Mouse (Mus musculus) lung, embryonic 16.5 days (tissue): ENCODE results near the gene Rtn1. TPM values are rescaled to one million over a fixed set of nuclear protein-coding genes. Genes with fewer than 3 reads are reported as not detected.

Experiments used
- ATAC-seq: fragments of 200-750 bp; cut with Nextera tagmentation; 2 replicates; pipeline ENCODE4 v1.8.0; 2017; ENCODE audit warnings: low read depth, mild to moderate bottlenecking, moderate library complexity
- H3K27ac ChIP-seq: fragments of 300-500 bp; sonication (generic); 2 replicates; pipeline ENCODE4 v1.5.1; 2014; ENCODE audit warnings: mild to moderate bottlenecking, control low read depth, low read length
- H3K27me3 ChIP-seq: fragments of 300-500 bp; sonication (generic); 2 replicates; pipeline ENCODE4 v1.6.1; 2014; ENCODE audit warnings: low read depth, low read length, mixed read lengths; ENCODE audit not compliant: control insufficient read depth, insufficient read depth
- H3K36me3 ChIP-seq: fragments of 300-500 bp; sonication (generic); 2 replicates; pipeline ENCODE4 v1.6.1; 2014; ENCODE audit warnings: low read length; ENCODE audit not compliant: control insufficient read depth, insufficient read depth
- H3K4me1 ChIP-seq: fragments of 300-500 bp; sonication (generic); replicated peaks from 2 replicates; pipeline ENCODE4 v1.6.1; 2014; ENCODE audit warnings: low read length, mixed read lengths; ENCODE audit not compliant: control insufficient read depth, insufficient read depth
- H3K4me2 ChIP-seq: fragments of 300-500 bp; sonication (generic); 2 replicates; pipeline ENCODE4 v1.6.1; 2014; ENCODE audit warnings: low read depth, low read length, control low read depth
- H3K4me3 ChIP-seq: fragments of 300-500 bp; sonication (generic); 2 replicates; pipeline ENCODE4 v1.5.1; 2014; ENCODE audit warnings: mild to moderate bottlenecking, low read length, control low read depth
- H3K9ac ChIP-seq: fragments of 300-500 bp; sonication (generic); 2 replicates; pipeline ENCODE4 v1.6.1; 2014; ENCODE audit warnings: low read length, control low read depth
- H3K9me3 ChIP-seq: fragments of 300-500 bp; sonication (generic); 2 replicates; pipeline ENCODE4 v1.6.1; 2016; ENCODE audit warnings: low read length; ENCODE audit not compliant: control insufficient read depth
- WGBS: fragments of 180-500 bp; shearing (Covaris S2); extraction: QIAGEN DNeasy Blood & Tissue Kit; methylation state at CpG from one replicate; pipeline ENCODE4 v1.1.7; 2014; 5-methylcytosine and 5-hydroxymethylcytosine counted together
- polyA plus RNA-seq: library from polyadenylated mRNA; unstranded; fragments of >200 nt; fragmentation: Nextera tagmentation; extraction: Ambion mirVana; gene quantifications from 2 replicates; pipeline ENCODE4 v1.2.1, GENCODE M21; 2015

Gene Rtn1
- 14.6 and 18.2 TPM in 2 replicates for polyA plus RNA-seq

DNA sequence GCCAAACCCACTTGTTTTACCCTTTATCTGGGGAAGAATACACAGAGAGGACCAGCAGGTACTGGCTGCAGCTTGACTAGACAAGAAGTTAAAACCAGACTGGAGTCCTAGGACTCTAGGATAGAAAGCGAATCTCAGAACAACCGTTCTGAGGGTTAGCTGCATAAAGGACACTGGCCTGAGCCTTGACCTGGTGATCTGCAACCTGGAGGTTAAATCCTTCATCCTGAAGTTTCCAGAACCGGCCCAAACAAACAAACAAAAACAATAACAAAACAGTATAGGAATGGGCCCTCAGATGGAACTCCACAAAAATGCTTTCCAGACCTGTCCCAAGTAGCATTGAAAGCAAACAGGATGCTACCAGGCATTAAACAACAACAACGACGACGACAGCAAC, at the start of gene Rtn1:
TSS of gene Rtn1 (minus strand) at position 101 of the 400 bp plus-strand sequence.
- no peaks in the 10 kb centered on the region for H3K9me3 ChIP-seq
- peak within 1 kb of the TSS; percentile 98 for H3K4me2 ChIP-seq
- H3K27me3 ChIP-seq: peaks cover 23% of the 10 kb centered on the region
- H3K4me3 ChIP-seq: peak within 1 kb of the TSS; percentile 63
- 35% methylated on average over 6 of the region's 6 CpGs for WGBS
- peak within 1 kb of the TSS; percentile 67 for H3K9ac ChIP-seq
- ATAC-seq: no peak
- no peaks in the 10 kb centered on the region for H3K36me3 ChIP-seq
- no peak within 1 kb of the TSS for H3K27ac ChIP-seq
- peaks cover 11% of the 10 kb centered on the region for H3K4me1 ChIP-seq

DNA sequence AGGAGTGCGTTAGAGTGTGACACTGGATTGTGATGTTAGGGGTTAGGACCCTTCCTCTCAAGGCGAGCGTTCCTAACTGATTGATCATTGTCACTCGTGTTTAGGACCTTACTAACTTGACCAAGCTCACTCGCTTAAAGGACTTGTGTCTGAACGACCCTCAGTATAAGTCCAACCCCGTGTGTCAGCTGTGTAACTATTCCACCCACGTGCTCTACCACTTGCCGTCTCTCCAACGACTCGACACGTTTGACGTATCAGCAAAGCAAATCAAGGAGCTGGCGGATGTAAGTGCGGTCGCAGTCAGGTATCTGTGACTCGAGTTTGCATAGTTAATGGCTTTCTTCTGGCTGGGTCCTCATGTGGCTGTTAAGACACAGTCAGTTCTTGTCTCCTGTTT, 45.1 kb upstream of the Rtn1 start:
- no peaks in the 10 kb centered on the region for H3K4me1 ChIP-seq
- no peak overlapping the region for H3K4me2 ChIP-seq
- H3K4me3 ChIP-seq: no peak overlapping the region
- no peak overlapping the region for H3K27ac ChIP-seq
- H3K9ac ChIP-seq: no peak overlapping the region
- H3K27me3 ChIP-seq: no peaks in the 10 kb centered on the region
- H3K9me3 ChIP-seq: no peaks in the 10 kb centered on the region
- ATAC-seq: no peak
- WGBS: 49% methylated on average over 17 of the region's 17 CpGs
- H3K36me3 ChIP-seq: no peaks in the 10 kb centered on the region

DNA sequence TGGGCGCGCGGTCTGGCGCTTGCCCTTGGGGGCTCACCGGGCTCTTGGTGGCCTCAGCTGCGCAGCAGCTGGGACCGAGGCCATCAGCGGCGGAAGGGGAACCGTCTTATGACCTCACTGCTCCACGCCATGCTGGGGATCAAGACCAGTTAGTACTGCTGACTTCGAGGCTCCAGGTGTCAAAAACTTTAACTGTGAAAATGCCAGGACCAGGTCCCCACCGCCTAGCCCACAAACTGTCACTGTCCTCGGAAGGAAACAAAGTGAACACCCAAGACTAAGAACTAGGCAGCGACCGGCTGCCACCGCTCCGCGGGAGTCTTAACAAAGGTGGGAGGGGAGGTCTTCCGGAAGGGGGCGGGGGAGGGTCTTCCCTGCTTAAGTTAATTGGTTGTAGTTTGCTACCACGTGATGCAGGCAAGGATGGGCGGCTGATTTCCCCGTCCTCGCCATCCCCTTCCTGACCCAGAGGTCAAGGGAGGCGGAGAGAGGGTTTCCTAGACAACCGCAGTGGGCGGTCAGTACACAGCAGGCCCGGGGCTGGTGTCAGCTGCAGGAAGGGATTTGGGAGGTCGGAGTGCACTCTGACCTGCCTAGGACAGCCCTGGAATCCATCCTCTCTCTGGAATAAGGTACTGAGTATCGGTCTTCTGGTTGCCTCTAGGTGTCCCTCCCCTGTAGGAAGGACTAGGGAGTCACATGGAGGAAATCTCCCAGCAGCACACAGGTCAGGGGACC, 33.2 kb upstream of the Rtn1 start, which contains the start of gene Lrrc9:
TSS of gene Lrrc9 (plus strand) at position 28 of the 738 bp plus-strand sequence.
- Histone ChIP-seq H3K9me3 (no peaks in the 10 kb centered on the region), H3K36me3 (no peaks in the 10 kb centered on the region), H3K4me2 (peak within 1 kb of the TSS; percentile 85), H3K9ac (peak within 1 kb of the TSS; percentile 67), H3K4me3 (peak within 1 kb of the TSS; percentile 51), H3K4me1 (peaks cover 7% of the 10 kb centered on the region), H3K27me3 (no peaks in the 10 kb centered on the region), H3K27ac (no peak within 1 kb of the TSS)
- WGBS: under 1% methylated on average over 31 of the region's 31 CpGs
- peak; percentile 93 for ATAC-seq

DNA sequence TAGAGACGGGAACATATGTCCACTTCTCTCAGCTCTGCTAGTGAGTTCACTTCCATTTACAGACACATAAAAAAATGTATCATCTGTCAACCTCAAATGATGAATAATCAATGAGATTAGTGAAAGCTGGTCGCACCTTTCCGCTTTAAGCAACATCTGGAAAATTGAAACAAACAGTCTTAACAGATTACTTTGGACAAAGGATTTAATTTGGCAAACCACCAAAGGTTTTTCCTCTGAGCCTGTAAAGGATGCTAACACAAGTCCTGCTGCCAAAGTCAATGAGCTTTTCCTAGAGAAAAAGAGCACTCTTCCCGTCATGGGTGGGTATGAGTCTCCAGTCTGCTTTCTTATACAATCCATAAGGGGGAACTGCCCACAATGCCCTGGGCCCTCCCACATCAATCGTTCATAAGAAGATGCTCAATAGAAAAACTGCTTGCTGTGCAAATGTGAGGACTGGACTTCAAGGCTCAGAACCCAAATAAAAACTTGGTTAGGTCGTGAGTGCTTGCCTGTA, 30.2 kb upstream of the Rtn1 start:
- 55% methylated on average over 6 of the region's 6 CpGs for WGBS
- Histone ChIP-seq H3K9me3 (no peaks in the 10 kb centered on the region), H3K4me1 (peaks cover 7% of the 10 kb centered on the region), H3K4me2 (no peak overlapping the region), H3K27ac (no peak overlapping the region), H3K4me3 (no peak overlapping the region), H3K36me3 (no peaks in the 10 kb centered on the region), H3K27me3 (no peaks in the 10 kb centered on the region), H3K9ac (no peak overlapping the region)
- no peak for ATAC-seq

DNA sequence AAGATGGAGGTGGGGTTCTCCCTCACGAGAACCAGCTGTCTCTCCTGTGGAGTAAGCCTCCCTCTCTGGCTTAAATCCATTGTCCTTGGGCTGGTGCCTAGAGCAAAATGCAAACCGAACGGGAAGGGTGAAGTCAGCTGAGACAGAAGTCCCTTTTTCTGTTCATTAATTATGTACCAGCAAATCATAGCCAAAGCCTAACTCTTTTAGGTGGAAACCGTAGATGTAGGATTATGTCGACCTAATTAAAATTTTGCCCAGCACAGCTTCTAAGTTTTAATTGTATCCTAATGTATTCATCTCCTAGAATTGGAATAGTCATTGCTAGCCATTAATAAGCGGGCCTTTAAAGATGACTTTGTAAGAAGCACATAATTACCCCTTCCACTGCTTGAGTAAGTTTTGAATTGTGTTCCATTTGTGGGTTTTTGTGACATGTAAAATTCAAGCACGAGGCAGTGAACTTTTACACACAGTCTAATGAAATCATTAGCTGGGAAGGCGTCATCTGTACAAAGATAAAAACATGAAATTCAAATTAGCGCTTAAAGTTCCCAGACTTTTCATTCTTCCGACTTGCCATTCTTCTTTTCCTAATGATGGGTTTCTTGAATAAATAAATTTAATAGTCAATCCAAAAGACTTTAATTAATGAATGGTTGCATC, 29.0 kb upstream of the Rtn1 start:
- Histone ChIP-seq H3K36me3 (no peaks in the 10 kb centered on the region), H3K4me2 (no peak overlapping the region), H3K4me1 (peaks cover 12% of the 10 kb centered on the region), H3K27me3 (no peaks in the 10 kb centered on the region), H3K9me3 (no peaks in the 10 kb centered on the region), H3K27ac (no peak overlapping the region), H3K9ac (no peak overlapping the region), H3K4me3 (no peak overlapping the region)
- no peak for ATAC-seq
- WGBS: 69% methylated on average over 10 of the region's 10 CpGs

DNA sequence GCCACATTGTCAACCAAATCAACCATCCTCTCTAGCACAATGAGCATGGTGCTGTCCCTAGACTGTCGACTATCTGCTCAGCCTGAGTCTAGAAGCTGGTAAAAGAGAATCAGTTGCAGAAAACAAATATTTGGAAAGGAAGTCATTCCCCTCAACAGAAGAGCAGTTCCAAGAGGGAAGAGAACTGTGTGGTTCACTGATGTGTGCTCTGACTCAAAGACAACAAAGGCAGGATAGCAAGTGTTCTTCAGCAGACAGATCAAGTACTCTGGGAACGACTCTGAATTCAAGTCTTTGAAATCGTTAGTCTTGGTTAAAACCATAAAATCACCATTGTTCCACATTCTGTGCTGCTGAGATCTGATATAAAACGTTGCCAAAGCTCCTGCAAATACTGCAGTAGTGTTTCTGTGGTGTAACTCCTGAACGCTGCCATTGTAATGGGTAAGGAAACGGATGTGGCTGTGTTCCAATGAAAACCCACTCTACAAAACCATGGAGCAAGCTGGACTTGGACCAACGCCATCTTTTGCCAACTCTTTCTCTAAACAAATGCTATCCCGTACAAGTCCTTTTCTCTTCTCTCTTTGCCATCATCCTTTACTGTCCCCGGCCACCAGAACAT, 24.5 kb upstream of the Rtn1 start:
- no peaks in the 10 kb centered on the region for H3K9me3 ChIP-seq
- no peak overlapping the region for H3K9ac ChIP-seq
- ATAC-seq: peak; percentile 52; the same call in 1 of the 2 replicates
- peak overlapping the region; percentile 65 for H3K27ac ChIP-seq
- H3K4me2 ChIP-seq: no peak overlapping the region
- H3K27me3 ChIP-seq: no peaks in the 10 kb centered on the region
- 35% methylated on average over 9 of the region's 9 CpGs for WGBS
- peaks cover 4% of the 10 kb centered on the region; the same call in 1 of the 2 replicates for H3K4me1 ChIP-seq
- H3K4me3 ChIP-seq: no peak overlapping the region
- no peaks in the 10 kb centered on the region for H3K36me3 ChIP-seq

DNA sequence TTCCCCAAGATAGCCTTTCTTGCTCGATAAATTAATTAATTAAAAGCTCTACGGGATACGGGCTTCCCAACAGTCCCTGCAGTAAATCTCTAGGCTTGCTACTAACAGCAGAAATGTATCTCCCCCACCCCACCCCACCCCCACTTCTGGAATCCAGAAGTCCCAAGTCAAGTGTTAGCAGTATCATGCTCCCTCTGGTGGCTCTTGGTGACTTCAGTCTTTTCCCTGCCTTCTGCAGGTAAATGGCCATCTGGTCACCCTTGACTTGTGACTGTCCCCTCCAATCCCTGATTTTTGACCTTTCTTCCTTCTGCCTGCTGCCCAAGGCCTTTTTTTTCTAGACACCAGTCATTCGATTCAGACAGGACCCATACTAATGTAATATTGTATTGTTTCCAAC, 23.4 kb upstream of the Rtn1 start:
- H3K4me2 ChIP-seq: no peak overlapping the region

DNA sequence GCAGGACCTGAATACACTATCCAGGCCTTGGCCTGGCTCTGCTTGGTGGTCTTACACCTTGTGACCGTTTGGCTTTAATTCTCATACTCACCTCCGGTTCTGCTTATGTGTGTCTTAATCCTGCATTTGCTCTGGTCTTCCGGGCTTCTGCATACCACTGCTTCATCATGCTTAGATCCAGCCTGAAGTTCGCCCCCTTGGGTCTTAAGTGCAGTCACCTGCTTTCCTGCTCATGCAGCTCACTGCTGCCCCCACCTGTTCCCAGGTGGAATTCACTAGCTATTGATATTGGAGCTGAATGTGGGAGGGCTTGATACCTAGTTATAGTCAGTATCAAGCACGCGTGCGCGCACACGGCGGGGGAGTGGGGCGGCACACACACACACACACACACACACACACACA, 18.9 kb upstream of the Rtn1 start:
- Histone ChIP-seq H3K4me2 (peak overlapping the region; percentile 22; the same call in 1 of the 2 replicates), H3K27ac (no peak overlapping the region), H3K9ac (no peak overlapping the region), H3K4me3 (no peak overlapping the region), H3K27me3 (no peaks in the 10 kb centered on the region), H3K4me1 (no peaks in the 10 kb centered on the region), H3K36me3 (no peaks in the 10 kb centered on the region), H3K9me3 (no peaks in the 10 kb centered on the region)
- 18% methylated on average over 11 of the region's 11 CpGs for WGBS
- ATAC-seq: peak; percentile 36; the same call in 1 of the 2 replicates

More for the DNA sequence above, 23.4 kb upstream of the Rtn1 start:
- peaks cover 4% of the 10 kb centered on the region; the same call in 1 of the 2 replicates for H3K4me1 ChIP-seq
- no peak overlapping the region for H3K9ac ChIP-seq
- H3K27me3 ChIP-seq: no peaks in the 10 kb centered on the region
- no peaks in the 10 kb centered on the region for H3K9me3 ChIP-seq
- no peak overlapping the region for H3K4me3 ChIP-seq
- 55% methylated on average over 4 of the region's 4 CpGs for WGBS
- H3K27ac ChIP-seq: no peak overlapping the region
- no peaks in the 10 kb centered on the region for H3K36me3 ChIP-seq
- no peak for ATAC-seq

DNA sequence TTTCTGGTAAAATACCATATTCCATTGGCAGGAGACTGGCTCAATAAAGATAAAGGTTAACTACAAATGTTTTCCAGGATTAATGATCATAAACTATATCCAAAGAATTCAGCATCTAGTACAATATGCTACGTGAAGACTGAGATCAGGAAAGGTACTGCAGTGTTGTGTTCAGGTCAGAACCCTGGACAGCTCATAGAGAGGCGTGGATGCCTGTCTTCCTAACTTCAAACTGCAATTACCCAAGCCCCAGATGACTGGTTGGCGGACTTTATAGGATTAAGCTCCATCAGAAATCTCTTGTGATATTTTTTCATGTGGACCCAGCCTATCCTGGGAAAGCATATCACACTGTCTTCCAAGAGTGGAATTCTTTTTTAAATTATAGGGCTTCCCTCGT, 13.8 kb upstream of the Rtn1 start:
- ATAC-seq: no peak
- Histone ChIP-seq H3K9ac (no peak overlapping the region), H3K9me3 (no peaks in the 10 kb centered on the region), H3K27ac (no peak overlapping the region), H3K4me1 (no peaks in the 10 kb centered on the region), H3K4me2 (no peak overlapping the region), H3K4me3 (no peak overlapping the region), H3K36me3 (no peaks in the 10 kb centered on the region), H3K27me3 (no peaks in the 10 kb centered on the region)
- WGBS: 38% methylated on average over 4 of the region's 4 CpGs
